Mouse (Mus musculus): ENCODE measurements around the gene Lsp1. TPM values are rescaled to one million over a fixed set of nuclear protein-coding genes. Genes with fewer than 3 reads are reported as not detected.

Lsp1 gene
- polyA plus RNA-seq, 1 experiment from 2014 or later = 49.6 TPM

DNA sequence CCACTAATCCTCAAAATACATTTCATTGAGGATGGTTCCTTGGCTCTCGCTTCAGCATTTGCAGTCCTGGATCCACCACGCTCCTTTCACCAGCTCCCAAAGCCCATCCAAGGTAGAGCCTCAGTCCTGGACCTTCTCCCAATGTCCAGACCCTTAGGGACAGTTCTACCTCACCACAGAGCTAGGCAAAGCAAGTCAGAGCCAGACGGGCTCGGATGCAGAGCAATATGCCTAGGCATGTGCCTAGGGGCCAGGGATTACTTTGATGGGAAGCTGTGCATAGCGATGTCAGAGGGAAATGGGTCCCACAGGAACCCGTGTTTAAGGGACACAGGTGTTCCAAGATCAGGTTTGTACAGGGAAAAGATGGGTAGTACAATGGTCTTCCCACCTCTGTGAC lies 15.3 kb upstream of the Lsp1 start:
- WGBS = 87% methylated on average over 6 of the region's 6 CpGs
- Histone ChIP-seq H3K4me2 (no peak overlapping the region), H3K27ac (no peak overlapping the region), H3K36me3 (no peaks in the 10 kb centered on the region), H3K4me3 (no peak overlapping the region), H3K4me1 (replicated peaks) (peaks cover 39% of the 10 kb centered on the region), H3K9ac (no peak overlapping the region), H3K9me3 (replicated peaks) (no peaks in the 10 kb centered on the region), H3K27me3 (no peaks in the 10 kb centered on the region)
- ATAC-seq (replicated peaks; ENCODE audit: insufficient number of reproducible peaks, insufficient read depth, low FRiP score, low read depth) = no peak

DNA sequence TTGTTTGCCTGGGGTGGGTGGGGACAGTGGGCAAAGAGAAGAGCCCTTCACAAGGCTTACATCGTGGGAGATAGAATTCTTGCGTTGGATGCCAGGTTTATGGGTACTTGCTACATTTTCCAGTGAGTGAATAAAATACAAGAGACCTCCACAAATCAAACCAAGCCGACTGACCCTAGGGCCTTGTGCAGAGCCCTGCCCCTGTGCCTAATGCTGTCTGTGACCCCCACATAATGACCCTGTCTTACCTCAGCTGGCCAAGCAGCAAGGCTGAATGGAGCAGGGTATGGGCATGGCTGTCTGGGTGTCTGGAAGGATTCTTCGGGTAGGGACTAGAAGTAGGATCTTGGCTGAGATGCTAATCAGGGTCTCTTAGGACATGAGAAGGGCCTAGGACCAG lies 14.3 kb upstream of the Lsp1 start:
- H3K36me3 ChIP-seq = no peaks in the 10 kb centered on the region
- H3K27ac ChIP-seq = no peak overlapping the region
- no peak; the same call in 1 of the 2 replicates for ATAC-seq (replicated peaks; ENCODE audit: insufficient number of reproducible peaks, insufficient read depth, low FRiP score, low read depth)
- WGBS = 84% methylated on average over 4 of the region's 4 CpGs
- no peak overlapping the region for H3K9ac ChIP-seq
- peaks cover 29% of the 10 kb centered on the region for H3K4me1 ChIP-seq (replicated peaks)
- no peaks in the 10 kb centered on the region for H3K9me3 ChIP-seq (replicated peaks)
- H3K4me3 ChIP-seq = no peak overlapping the region
- no peaks in the 10 kb centered on the region for H3K27me3 ChIP-seq
- no peak overlapping the region for H3K4me2 ChIP-seq

DNA sequence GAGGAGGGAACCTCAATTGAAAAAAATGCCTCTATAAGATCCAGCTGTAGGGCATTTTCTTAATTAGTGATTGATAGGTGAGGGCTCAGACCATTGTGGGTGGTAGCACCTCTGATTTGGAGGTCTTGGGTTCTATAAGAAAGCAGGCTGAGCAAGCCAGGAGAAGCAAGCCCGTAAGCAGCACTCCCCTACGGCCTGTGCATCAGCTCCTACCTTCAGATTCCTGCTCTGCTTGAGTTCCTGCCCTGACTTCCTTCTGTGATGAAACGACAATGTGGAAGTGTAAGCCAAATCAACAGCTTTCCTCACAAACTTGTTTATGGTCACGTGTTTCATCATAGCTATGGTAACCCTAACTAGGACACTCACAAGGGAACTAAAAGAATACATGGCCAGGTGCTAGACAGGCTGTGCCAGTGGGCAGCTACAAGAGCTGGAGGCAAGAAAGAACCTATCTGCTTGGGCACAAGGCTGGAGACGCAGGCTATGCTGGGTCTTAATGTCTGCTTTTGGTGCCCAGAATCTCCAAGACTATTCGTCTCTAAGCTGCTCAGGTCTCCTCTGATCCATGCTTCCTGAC lies 11.5 kb upstream of the Lsp1 start:
- Histone ChIP-seq H3K27ac (peak overlapping the region; percentile 42; the same call in 1 of the 2 replicates), H3K9ac (no peak overlapping the region), H3K4me2 (no peak overlapping the region), H3K9me3 (replicated peaks) (no peaks in the 10 kb centered on the region), H3K4me1 (replicated peaks) (peaks cover 13% of the 10 kb centered on the region; the same call in 1 of the 2 replicates), H3K36me3 (no peaks in the 10 kb centered on the region), H3K27me3 (no peaks in the 10 kb centered on the region), H3K4me3 (no peak overlapping the region)
- ATAC-seq (replicated peaks; ENCODE audit: insufficient number of reproducible peaks, insufficient read depth, low FRiP score, low read depth) = no peak
- 71% methylated on average over 6 of the region's 6 CpGs for WGBS

DNA sequence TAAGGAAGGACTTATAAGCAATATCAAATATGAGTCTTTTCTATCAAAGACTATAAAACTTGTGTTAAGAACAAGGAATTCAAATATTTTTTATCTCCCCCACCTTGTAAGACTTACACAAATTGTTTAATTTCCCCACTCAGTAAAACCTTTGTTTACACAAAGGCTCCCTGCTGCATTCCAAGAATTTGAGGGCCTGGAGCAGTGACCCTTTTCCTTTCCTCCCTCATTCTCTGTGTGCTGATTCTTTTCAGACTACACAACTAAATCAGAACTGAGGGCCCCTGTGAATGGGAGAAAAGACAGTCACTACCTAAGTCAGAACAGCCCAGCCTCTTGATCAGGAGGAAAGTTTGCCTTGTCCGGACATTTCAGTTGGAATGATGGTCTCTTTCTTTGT lies 5.9 kb upstream of the Lsp1 start:
- H3K9ac ChIP-seq = no peak overlapping the region

DNA sequence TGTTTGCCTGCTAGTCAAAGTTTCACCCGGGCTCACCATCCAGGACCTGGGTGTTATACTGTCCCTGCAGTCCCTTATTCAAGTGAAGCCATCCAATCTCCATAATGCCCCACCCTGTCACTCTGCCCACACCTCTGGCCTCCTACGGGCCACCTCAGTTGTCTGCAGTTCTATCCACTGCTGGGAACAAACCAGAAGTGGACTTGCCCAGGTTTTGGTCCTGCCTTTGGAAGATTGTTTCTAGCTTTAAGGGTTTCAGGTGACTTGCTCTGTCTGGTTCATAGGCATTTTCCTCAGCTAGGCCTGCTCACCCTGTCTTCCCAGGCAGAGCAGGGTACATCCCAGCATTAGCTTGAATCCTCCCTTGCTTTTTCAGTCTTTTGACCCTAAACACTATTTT lies 5.4 kb upstream of the Lsp1 start:
- H3K9me3 ChIP-seq (replicated peaks) = no peaks in the 10 kb centered on the region
- WGBS = 54% methylated on average over 2 of the region's 2 CpGs
- no peaks in the 10 kb centered on the region for H3K36me3 ChIP-seq
- H3K4me2 ChIP-seq = no peak overlapping the region
- peak overlapping the region; percentile 97 for H3K27ac ChIP-seq
- no peak for ATAC-seq (replicated peaks; ENCODE audit: insufficient number of reproducible peaks, insufficient read depth, low FRiP score, low read depth)
- no peaks in the 10 kb centered on the region for H3K27me3 ChIP-seq
- H3K4me1 ChIP-seq (replicated peaks) = peaks cover 58% of the 10 kb centered on the region
- no peak overlapping the region for H3K4me3 ChIP-seq
- H3K9ac ChIP-seq = peak overlapping the region; percentile 22; the same call in 1 of the 2 replicates

More for the DNA sequence above, 5.9 kb upstream of the Lsp1 start:
- H3K9me3 ChIP-seq (replicated peaks) = no peaks in the 10 kb centered on the region
- no peak for ATAC-seq (replicated peaks; ENCODE audit: insufficient number of reproducible peaks, insufficient read depth, low FRiP score, low read depth)
- WGBS = 47% methylated on average over 1 of the region's 1 CpGs
- H3K36me3 ChIP-seq = no peaks in the 10 kb centered on the region
- H3K27me3 ChIP-seq = no peaks in the 10 kb centered on the region
- no peak overlapping the region for H3K4me3 ChIP-seq
- H3K4me2 ChIP-seq = no peak overlapping the region
- H3K27ac ChIP-seq = peak overlapping the region; percentile 97
- H3K4me1 ChIP-seq (replicated peaks) = peaks cover 53% of the 10 kb centered on the region

DNA sequence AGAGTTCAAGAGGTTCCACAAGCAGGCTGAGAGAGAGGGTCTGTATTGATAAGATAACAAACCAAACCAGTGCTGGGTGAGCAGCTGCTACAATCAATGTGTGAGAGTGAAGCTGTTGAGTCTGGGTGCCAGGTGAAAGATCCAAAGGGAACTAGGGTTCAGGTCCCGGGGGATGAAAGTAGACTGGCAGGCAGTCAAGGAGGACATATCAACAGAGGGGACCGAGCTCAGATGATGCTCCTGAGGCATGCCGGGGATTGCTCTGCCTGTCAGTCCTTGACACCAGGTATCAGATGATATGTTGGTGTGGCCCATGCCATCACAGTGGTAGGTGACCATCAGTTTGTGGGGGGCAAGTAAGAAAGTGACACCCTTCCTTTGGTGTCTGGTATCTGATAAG lies 3.8 kb upstream of the Lsp1 start:
- H3K36me3 ChIP-seq = no peaks in the 10 kb centered on the region
- no peak overlapping the region for H3K4me2 ChIP-seq
- H3K9me3 ChIP-seq (replicated peaks) = no peaks in the 10 kb centered on the region
- no peaks in the 10 kb centered on the region for H3K27me3 ChIP-seq
- no peak overlapping the region for H3K4me3 ChIP-seq
- ATAC-seq (replicated peaks; ENCODE audit: insufficient number of reproducible peaks, insufficient read depth, low FRiP score, low read depth) = peak; percentile 58
- no peak overlapping the region for H3K9ac ChIP-seq
- 21% methylated on average over 3 of the region's 3 CpGs for WGBS
- peak overlapping the region; percentile 97 for H3K27ac ChIP-seq
- peaks cover 72% of the 10 kb centered on the region for H3K4me1 ChIP-seq (replicated peaks)

DNA sequence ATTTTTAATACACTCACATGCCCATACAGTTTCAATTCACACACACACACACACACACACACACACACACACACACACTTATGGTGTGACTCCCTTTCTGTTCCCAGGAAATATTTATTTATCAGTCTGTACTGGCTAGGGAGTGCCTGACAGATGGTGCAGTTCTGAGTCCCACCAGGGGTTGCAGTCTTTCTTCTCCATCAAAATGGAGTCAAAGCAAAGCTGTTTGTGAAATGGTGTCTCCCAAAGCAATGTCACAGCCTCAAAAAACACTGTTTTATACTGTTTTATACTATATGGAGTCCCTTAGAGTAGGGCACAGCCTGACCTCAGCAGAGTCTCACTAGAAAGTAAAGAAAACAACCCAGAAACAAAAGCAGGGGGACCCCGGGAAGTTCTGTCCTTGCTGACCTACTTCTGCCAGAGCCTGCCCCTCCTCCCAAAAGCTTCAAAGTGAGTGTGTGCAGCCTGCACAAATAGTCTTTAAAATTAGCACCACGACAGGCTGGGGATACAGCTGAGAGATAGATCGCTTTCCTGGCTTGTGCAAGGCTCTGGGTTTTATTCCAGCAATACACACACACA lies 3.3 kb upstream of the Lsp1 start:
- ATAC-seq (replicated peaks; ENCODE audit: insufficient number of reproducible peaks, insufficient read depth, low FRiP score, low read depth) = 0 out of 2 replicates have a peak, but pooled peaks have one; percentile 21
- H3K9ac ChIP-seq = no peak overlapping the region
- peaks cover 77% of the 10 kb centered on the region for H3K4me1 ChIP-seq (replicated peaks)
- peak overlapping the region; percentile 97 for H3K27ac ChIP-seq
- no peak overlapping the region for H3K4me3 ChIP-seq
- 2% methylated on average over 3 of the region's 3 CpGs for WGBS
- H3K27me3 ChIP-seq = no peaks in the 10 kb centered on the region
- H3K36me3 ChIP-seq = no peaks in the 10 kb centered on the region
- H3K9me3 ChIP-seq (replicated peaks) = no peaks in the 10 kb centered on the region
- H3K4me2 ChIP-seq = no peak overlapping the region

DNA sequence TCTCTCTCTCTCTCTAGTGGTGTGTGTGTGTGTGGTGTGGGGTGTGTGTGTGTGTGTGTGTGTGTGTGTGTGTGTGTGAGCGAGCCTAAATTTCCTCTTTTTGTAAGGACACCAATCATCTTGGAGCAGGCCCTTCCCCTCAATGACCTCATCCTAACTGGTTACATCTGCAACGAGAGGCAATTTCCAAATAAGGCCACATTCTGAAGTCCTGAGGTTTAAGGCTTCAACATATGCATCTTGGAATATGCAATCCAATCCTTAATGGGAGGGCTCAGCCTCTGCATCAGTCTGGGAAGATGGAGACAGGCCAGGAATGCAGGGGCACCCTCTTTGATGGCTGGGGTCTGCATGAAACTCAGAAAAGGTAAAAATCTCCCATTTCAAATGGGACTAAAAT lies 2.6 kb upstream of the Lsp1 start:
- H3K9me3 ChIP-seq (replicated peaks) = no peaks in the 10 kb centered on the region
- 7% methylated on average over 2 of the region's 2 CpGs for WGBS
- peak overlapping the region; percentile 97 for H3K27ac ChIP-seq
- no peaks in the 10 kb centered on the region for H3K27me3 ChIP-seq
- H3K36me3 ChIP-seq = no peaks in the 10 kb centered on the region
- H3K4me1 ChIP-seq (replicated peaks) = peaks cover 83% of the 10 kb centered on the region
- ATAC-seq (replicated peaks; ENCODE audit: insufficient number of reproducible peaks, insufficient read depth, low FRiP score, low read depth) = no peak; the same call in 1 of the 2 replicates
- no peak overlapping the region for H3K4me3 ChIP-seq
- H3K9ac ChIP-seq = no peak overlapping the region
- H3K4me2 ChIP-seq = no peak overlapping the region

DNA sequence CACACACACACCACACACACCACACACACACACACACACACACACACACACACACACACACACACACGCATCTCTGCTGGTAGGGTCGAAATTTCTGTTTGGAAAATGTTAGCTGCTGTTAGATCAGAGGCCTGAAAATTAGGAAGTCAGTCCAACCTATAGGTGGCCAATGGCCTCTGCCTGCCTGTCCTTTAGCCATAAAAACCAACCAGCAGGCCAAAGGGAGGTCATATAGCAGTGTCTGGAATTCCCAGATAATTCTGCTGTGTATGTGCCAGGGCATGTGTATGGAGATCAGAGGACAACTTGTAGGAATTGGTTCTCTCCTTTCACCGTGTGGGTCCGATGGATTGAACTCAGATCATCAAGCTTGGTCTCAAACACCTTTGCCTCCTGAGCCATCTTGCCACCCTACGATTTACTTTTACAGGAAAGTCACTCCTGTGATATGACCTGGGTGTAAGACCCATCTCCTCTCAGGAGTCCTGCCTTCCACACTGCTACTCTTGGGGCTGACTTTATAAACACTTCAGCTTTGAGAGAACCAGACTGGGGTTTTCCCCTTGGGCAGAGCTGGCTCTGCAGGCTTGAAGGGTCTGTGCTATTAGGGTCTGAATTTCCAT lies 1.8 kb upstream of the Lsp1 start:
- Histone ChIP-seq H3K27me3 (no peaks in the 10 kb centered on the region), H3K4me1 (replicated peaks) (peaks cover 87% of the 10 kb centered on the region), H3K27ac (peak overlapping the region; percentile 97), H3K9ac (no peak overlapping the region), H3K9me3 (replicated peaks) (no peaks in the 10 kb centered on the region), H3K4me3 (no peak overlapping the region), H3K4me2 (no peak overlapping the region), H3K36me3 (no peaks in the 10 kb centered on the region)
- ATAC-seq (replicated peaks; ENCODE audit: insufficient number of reproducible peaks, insufficient read depth, low FRiP score, low read depth) = peak; percentile 3; the same call in 1 of the 2 replicates
- 39% methylated on average over 5 of the region's 5 CpGs for WGBS

DNA sequence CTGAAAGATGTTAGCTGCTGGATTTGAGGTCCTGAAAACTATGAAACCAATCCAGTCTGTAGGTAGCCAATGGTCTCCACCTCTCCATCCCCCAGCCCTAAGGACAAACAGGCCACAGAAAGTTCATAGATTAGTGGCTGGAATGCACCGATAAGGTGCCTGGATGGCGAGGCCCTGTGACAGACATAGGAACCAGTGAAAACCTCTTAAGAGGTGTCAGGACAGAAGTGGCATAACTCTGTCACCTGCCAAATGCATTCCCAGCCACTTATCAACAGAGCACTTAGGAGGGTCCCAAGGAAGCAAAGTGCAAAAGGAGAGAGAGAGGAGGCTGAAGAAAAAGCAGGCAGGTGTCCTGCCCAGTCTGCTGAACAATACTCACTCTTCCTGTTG lies 1.3 kb upstream of the Lsp1 start:
- Histone ChIP-seq H3K9ac (no peak overlapping the region), H3K27ac (peak overlapping the region; percentile 97), H3K4me3 (no peak overlapping the region), H3K27me3 (no peaks in the 10 kb centered on the region), H3K9me3 (replicated peaks) (no peaks in the 10 kb centered on the region), H3K4me2 (no peak overlapping the region), H3K36me3 (no peaks in the 10 kb centered on the region), H3K4me1 (replicated peaks) (peaks cover 83% of the 10 kb centered on the region)
- 22% methylated on average over 2 of the region's 2 CpGs for WGBS
- ATAC-seq (replicated peaks; ENCODE audit: insufficient number of reproducible peaks, insufficient read depth, low FRiP score, low read depth) = peak; percentile 75

DNA sequence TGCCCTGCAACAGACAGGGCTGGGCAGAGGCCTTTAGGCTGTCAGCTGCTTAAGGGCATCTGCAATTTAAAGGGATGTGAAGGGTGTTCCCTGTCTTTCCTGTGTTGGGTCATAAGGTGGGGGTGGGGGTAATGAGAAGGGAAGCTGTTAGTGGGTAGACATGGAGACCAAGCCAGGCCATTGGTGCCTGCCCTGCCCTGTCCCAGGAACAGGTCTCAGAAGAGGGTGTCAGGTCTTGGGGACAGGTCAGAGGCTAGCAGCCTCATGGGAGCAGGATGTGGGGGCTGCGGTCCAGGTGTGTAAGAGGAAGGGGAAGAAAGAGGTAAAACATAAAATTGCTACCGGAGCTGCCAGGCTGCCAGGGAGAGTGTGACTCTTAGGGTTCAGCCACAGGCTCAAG lies 837 bp downstream of the Lsp1 start:
- Histone ChIP-seq H3K4me1 (replicated peaks) (peaks cover 65% of the 10 kb centered on the region), H3K4me3 (peak overlapping the region; percentile 15; the same call in 1 of the 2 replicates), H3K9ac (no peak overlapping the region), H3K36me3 (no peaks in the 10 kb centered on the region), H3K27ac (peak overlapping the region; percentile 97), H3K27me3 (no peaks in the 10 kb centered on the region), H3K4me2 (peak overlapping the region; percentile 4; the same call in 1 of the 2 replicates), H3K9me3 (replicated peaks) (no peaks in the 10 kb centered on the region)
- ATAC-seq (replicated peaks; ENCODE audit: insufficient number of reproducible peaks, insufficient read depth, low FRiP score, low read depth) = no peak
- WGBS = 86% methylated on average over 2 of the region's 2 CpGs

Data from heart, embryonic 15.5 days (tissue).